Mouse (Mus musculus) embryonic facial prominence, embryonic 12.5 days (tissue): ENCODE results near the gene Foxn1. TPM values are rescaled to one million over a fixed set of nuclear protein-coding genes. Genes with fewer than 3 reads are reported as not detected.

Source experiments
- ATAC-seq: fragments of 200-750 bp; cut with Nextera tagmentation; 2 replicates; pipeline ENCODE4 v1.8.0; 2017; ENCODE audit not compliant: insufficient number of reproducible peaks, insufficient read depth, low FRiP score, low TSS enrichment
- H3K27ac ChIP-seq: fragments of 300-500 bp; sonication (generic); 2 replicates; pipeline ENCODE4 v1.5.1; 2016; ENCODE audit warnings: mild to moderate bottlenecking
- H3K27me3 ChIP-seq: fragments of 300-500 bp; sonication (generic); 2 replicates; pipeline ENCODE4 v1.6.1; 2016; ENCODE audit warnings: mild to moderate bottlenecking, moderate library complexity
- H3K36me3 ChIP-seq: fragments of 300-500 bp; sonication (generic); 2 replicates; pipeline ENCODE4 v1.6.1; 2016; ENCODE audit warnings: mild to moderate bottlenecking
- H3K4me1 ChIP-seq: fragments of 300-500 bp; sonication (generic); 2 replicates; pipeline ENCODE4 v1.6.1; 2016
- H3K4me2 ChIP-seq: fragments of 300-500 bp; sonication (generic); replicated peaks from 2 replicates; pipeline ENCODE4 v1.6.1; 2016; ENCODE audit warnings: mild to moderate bottlenecking, moderate library complexity
- H3K4me3 ChIP-seq: fragments of 300-500 bp; sonication (generic); 2 replicates; pipeline ENCODE4 v1.5.1; 2016; ENCODE audit warnings: mild to moderate bottlenecking
- H3K9ac ChIP-seq: fragments of 300-500 bp; sonication (generic); 2 replicates; pipeline ENCODE4 v1.6.1; 2016; ENCODE audit warnings: mild to moderate bottlenecking, moderate library complexity
- H3K9me3 ChIP-seq: fragments of 300-500 bp; sonication (generic); 2 replicates; pipeline ENCODE4 v1.6.1; 2016; ENCODE audit warnings: mild to moderate bottlenecking, moderate library complexity
- WGBS: fragments of 180-500 bp; shearing (Covaris S2); methylation state at CpG from one replicate; pipeline ENCODE4 v1.1.7; 2016; 5-methylcytosine and 5-hydroxymethylcytosine counted together
- polyA plus RNA-seq: library from polyadenylated mRNA; unstranded; fragments of >200 nt; fragmentation: Nextera tagmentation; extraction: Ambion mirVana; gene quantifications from 2 replicates; pipeline ENCODE4 v1.2.1, GENCODE M21; 2016

Foxn1 gene
- polyA plus RNA-seq, 1 experiment from 2014 or later = 0.18 TPM

- 95% methylated on average over 2 of the region's 2 CpGs for WGBS
- H3K27ac ChIP-seq = no peak overlapping the region
- peaks cover 85% of the 10 kb centered on the region for H3K36me3 ChIP-seq
These were observed 72.7 kb downstream of the Foxn1 start for GRCm38 (mm10) chr11:78313662-78314061.

GRCm38 (mm10) chr11:78310861-78311511 lies 75.4 kb downstream of the Foxn1 start:
- Histone ChIP-seq H3K27ac (no peak overlapping the region), H3K27me3 (no peaks in the 10 kb centered on the region), H3K4me2 (no peak overlapping the region), H3K9ac (no peak overlapping the region), H3K36me3 (peaks cover 69% of the 10 kb centered on the region), H3K9me3 (no peaks in the 10 kb centered on the region), H3K4me3 (no peak overlapping the region), H3K4me1 (peaks cover 5% of the 10 kb centered on the region; the same call in 1 of the 2 replicates)
- WGBS = 89% methylated on average over 8 of the region's 8 CpGs
- ATAC-seq = no peak

More at GRCm38 (mm10) chr11:78313662-78314061, 72.7 kb downstream of the Foxn1 start:
- H3K4me1 ChIP-seq = no peaks in the 10 kb centered on the region
- H3K4me3 ChIP-seq = no peak overlapping the region
- no peaks in the 10 kb centered on the region for H3K27me3 ChIP-seq
- ATAC-seq = no peak
- no peak overlapping the region for H3K4me2 ChIP-seq
- no peaks in the 10 kb centered on the region for H3K9me3 ChIP-seq
- H3K9ac ChIP-seq = no peak overlapping the region

Other genes starting within 250 kb of the Foxn1 start
- 119 and 122 TPM in 2 replicates for gene Traf4, start 221.0 kb downstream of the Foxn1 start, polyA plus RNA-seq
- 17.5 and 18.9 TPM in 2 replicates for gene Nek8, start 209.9 kb downstream of the Foxn1 start, polyA plus RNA-seq
- gene Tlcd1, start 209.8 kb downstream of the Foxn1 start, polyA plus RNA-seq = 13.5 and 14.2 TPM in 2 replicates
- gene Rpl23a, start 203.0 kb downstream of the Foxn1 start, polyA plus RNA-seq = 1,221 and 1,230 TPM in 2 replicates
- gene Rab34, start 198.1 kb downstream of the Foxn1 start, polyA plus RNA-seq = 164 and 181 TPM in 2 replicates
- gene Proca1, start 193.2 kb downstream of the Foxn1 start, polyA plus RNA-seq = 2.9 TPM in 2 replicates
- 56.2 and 61.1 TPM in 2 replicates for gene Sdf2, start 140.8 kb downstream of the Foxn1 start, polyA plus RNA-seq
- 36.1 and 37.8 TPM in 2 replicates for gene Supt6, start 140.6 kb downstream of the Foxn1 start, polyA plus RNA-seq
- 72.1 and 79.5 TPM in 2 replicates for gene 2610507B11Rik, start 124.8 kb downstream of the Foxn1 start, polyA plus RNA-seq
- gene BC030499, start 95.7 kb downstream of the Foxn1 start, polyA plus RNA-seq = 0.32 and 0.52 TPM in 2 replicates
- 49.2 and 50.8 TPM in 2 replicates for gene Spag5, start 85.0 kb downstream of the Foxn1 start, polyA plus RNA-seq
- 4.6 and 5.3 TPM in 2 replicates for gene Aldoc, start 63.6 kb downstream of the Foxn1 start, polyA plus RNA-seq
- 71.1 and 74.3 TPM in 2 replicates for gene Pigs, start 58.1 kb downstream of the Foxn1 start, polyA plus RNA-seq
- gene Unc119, start 43.1 kb downstream of the Foxn1 start, polyA plus RNA-seq = 93.2 and 99.5 TPM in 2 replicates
- gene Slc13a2, start 35.7 kb upstream of the Foxn1 start, polyA plus RNA-seq = not detected in 2 replicates
- gene Slc46a1, start 79.1 kb upstream of the Foxn1 start, polyA plus RNA-seq = 15.4 and 15.5 TPM in 2 replicates
- 5.2 and 7.3 TPM in 2 replicates for gene Sarm1, start 111.2 kb upstream of the Foxn1 start, polyA plus RNA-seq
- 11.8 and 13.2 TPM in 2 replicates for gene Vtn, start 112.5 kb upstream of the Foxn1 start, polyA plus RNA-seq
- not detected in 2 replicates for gene Sebox, start 116.9 kb upstream of the Foxn1 start, polyA plus RNA-seq
- gene Tmem199, start 125.6 kb upstream of the Foxn1 start, polyA plus RNA-seq = 53.4 and 60.7 TPM in 2 replicates
- 180 and 183 TPM in 2 replicates for gene Poldip2, start 125.6 kb upstream of the Foxn1 start, polyA plus RNA-seq
- 78.2 and 82.2 TPM in 2 replicates for gene Tnfaip1, start 149.8 kb upstream of the Foxn1 start, polyA plus RNA-seq
- 136 and 139 TPM in 2 replicates for gene Ift20, start 149.8 kb upstream of the Foxn1 start, polyA plus RNA-seq
- 55.9 and 56.0 TPM in 2 replicates for gene Tmem97, start 164.2 kb upstream of the Foxn1 start, polyA plus RNA-seq